Mouse (Mus musculus): ENCODE data around the gene Dnah11. TPM values are rescaled to one million over a fixed set of nuclear protein-coding genes. Genes with fewer than 3 reads are reported as not detected.

The Dnah11 gene
- polyA plus RNA-seq (2016; fragmentation: Nextera tagmentation; extraction: Ambion mirVana): 0.10 and 0.17 TPM in 2 replicates

DNA sequence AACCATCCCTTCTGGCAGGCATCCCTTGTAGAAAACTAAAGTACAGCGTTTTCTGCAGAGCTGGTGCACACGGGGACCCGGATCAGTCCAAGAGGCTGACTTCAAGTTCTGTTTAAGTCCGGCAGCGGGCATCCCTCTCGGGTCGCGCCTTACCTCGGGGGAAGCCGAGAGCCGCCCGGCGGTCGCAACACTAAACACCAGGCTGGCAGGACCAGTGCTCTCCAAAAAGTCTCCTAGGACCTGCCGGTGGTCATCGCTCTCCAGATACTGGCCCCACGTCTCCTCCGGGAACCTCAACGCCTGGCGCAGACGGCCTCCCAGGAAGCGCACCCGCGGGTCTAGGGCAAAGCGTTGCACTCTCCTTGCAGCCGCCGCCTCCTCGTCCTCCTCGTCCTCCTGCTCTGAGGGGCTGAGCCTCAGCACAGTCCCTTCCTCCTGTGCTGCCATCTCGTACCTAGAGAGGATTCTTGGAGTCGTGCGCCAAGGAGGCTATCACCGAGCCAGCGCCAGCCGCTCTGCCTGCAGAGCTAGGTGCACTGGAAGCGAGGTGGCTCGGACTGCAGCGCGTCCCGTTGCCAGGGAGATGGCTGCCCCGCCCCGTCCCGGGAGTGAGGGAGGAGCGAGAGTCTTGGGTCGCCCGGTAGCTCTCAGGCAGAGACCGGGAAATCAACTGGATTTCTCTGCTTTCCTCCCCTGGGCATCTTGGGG lies at the start of gene Dnah11:
TSS of gene Dnah11 (minus strand) at position 658 of the 708 bp plus-strand sequence.
- Histone ChIP-seq H3K4me1 (peaks cover 10% of the 10 kb centered on the region), H3K27ac (replicated peaks) (no peak within 1 kb of the TSS), H3K4me3 (peak within 1 kb of the TSS; percentile 66), H3K36me3 (replicated peaks) (no peaks in the 10 kb centered on the region), H3K9me3 (no peaks in the 10 kb centered on the region), H3K27me3 (replicated peaks; ENCODE audit: low read depth, poor library complexity, severe bottlenecking) (peaks cover 65% of the 10 kb centered on the region)
- peak; percentile 89 for DNase-seq (ENCODE audit: low spot score)
- WGBS: under 1% methylated on average over 47 of the region's 47 CpGs

GRCm38 (mm10) chr12:118221182-118221581 lies 22.3 kb upstream of the Dnah11 start:
- DNase-seq (ENCODE audit: low spot score): no peak
- WGBS: 62% methylated on average over 3 of the region's 3 CpGs
- H3K4me1 ChIP-seq: 0 out of 2 replicates have a peak, but pooled peaks cover 5% of the 10 kb centered on the region
- H3K27me3 ChIP-seq (replicated peaks; ENCODE audit: low read depth, poor library complexity, severe bottlenecking): no peaks in the 10 kb centered on the region
- H3K36me3 ChIP-seq (replicated peaks): no peaks in the 10 kb centered on the region
- no peaks in the 10 kb centered on the region for H3K9me3 ChIP-seq
- H3K27ac ChIP-seq (replicated peaks): no peak overlapping the region
- H3K4me3 ChIP-seq: no peak overlapping the region

GRCm38 (mm10) chr12:118220062-118220461 lies 21.2 kb upstream of the Dnah11 start:
- no peak for DNase-seq (ENCODE audit: low spot score)
- Histone ChIP-seq H3K27ac (replicated peaks) (no peak overlapping the region), H3K4me3 (no peak overlapping the region), H3K4me1 (0 out of 2 replicates have a peak, but pooled peaks cover 5% of the 10 kb centered on the region), H3K36me3 (replicated peaks) (no peaks in the 10 kb centered on the region), H3K27me3 (replicated peaks; ENCODE audit: low read depth, poor library complexity, severe bottlenecking) (no peaks in the 10 kb centered on the region), H3K9me3 (no peaks in the 10 kb centered on the region)

DNA sequence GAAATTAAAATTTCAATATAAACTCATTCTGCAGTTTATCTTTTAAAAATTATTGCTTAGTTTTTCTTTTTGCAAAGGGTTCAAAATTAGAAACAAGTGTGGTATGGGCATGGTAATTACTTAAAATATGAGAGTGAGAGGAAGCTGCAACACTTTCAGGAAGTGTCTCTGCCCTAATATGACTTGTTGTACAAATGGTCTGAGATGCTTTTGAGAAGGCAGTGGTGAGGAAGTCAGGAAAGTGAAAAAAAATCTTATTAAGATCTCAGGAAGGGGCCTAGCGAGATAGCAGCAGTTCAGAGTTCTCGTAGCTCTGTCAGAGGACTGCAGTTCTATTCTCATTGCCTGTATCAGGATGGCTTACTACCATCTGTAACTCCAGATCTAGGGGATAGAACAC lies 13.3 kb upstream of the Dnah11 start:
- H3K27ac ChIP-seq (replicated peaks): no peak overlapping the region
- H3K36me3 ChIP-seq (replicated peaks): no peaks in the 10 kb centered on the region
- 87% methylated on average over 2 of the region's 2 CpGs for WGBS
- DNase-seq (ENCODE audit: low spot score): no peak
- no peaks in the 10 kb centered on the region for H3K4me1 ChIP-seq
- H3K4me3 ChIP-seq: no peak overlapping the region
- H3K9me3 ChIP-seq: no peaks in the 10 kb centered on the region
- H3K27me3 ChIP-seq (replicated peaks; ENCODE audit: low read depth, poor library complexity, severe bottlenecking): no peaks in the 10 kb centered on the region

DNA sequence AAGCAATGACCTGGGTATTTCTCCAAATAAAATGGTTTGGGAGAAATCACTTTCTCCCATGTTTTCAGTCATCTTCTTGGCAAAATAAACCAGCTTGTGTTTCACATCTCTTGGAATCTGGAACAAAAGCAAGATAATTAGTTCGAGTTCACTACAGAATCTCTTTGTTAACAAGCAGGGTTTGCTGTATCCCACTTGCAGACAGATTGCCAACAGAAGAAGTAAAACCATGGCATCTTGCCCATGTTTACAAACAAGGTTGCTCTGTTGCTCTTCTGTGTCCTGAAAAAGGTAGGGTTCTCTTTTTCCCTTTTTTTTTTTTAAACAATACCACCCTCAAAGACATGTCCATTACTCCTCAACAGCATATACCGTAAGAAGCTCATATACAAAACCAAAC lies 2.3 kb downstream of the Dnah11 start:
- H3K9me3 ChIP-seq: no peaks in the 10 kb centered on the region
- H3K36me3 ChIP-seq (replicated peaks): no peaks in the 10 kb centered on the region
- DNase-seq (ENCODE audit: low spot score): no peak
- WGBS: 58% methylated on average over 2 of the region's 2 CpGs
- H3K4me1 ChIP-seq: peaks cover 10% of the 10 kb centered on the region
- peaks cover 79% of the 10 kb centered on the region for H3K27me3 ChIP-seq (replicated peaks; ENCODE audit: low read depth, poor library complexity, severe bottlenecking)
- no peak overlapping the region for H3K27ac ChIP-seq (replicated peaks)
- H3K4me3 ChIP-seq: no peak overlapping the region

GRCm38 (mm10) chr12:118189535-118189934 lies 9.3 kb downstream of the Dnah11 start:
- Histone ChIP-seq H3K36me3 (replicated peaks) (no peaks in the 10 kb centered on the region), H3K9me3 (no peaks in the 10 kb centered on the region), H3K4me1 (peaks cover 27% of the 10 kb centered on the region), H3K27me3 (replicated peaks; ENCODE audit: low read depth, poor library complexity, severe bottlenecking) (peaks cover 78% of the 10 kb centered on the region), H3K4me3 (no peak overlapping the region), H3K27ac (replicated peaks) (no peak overlapping the region)
- DNase-seq (ENCODE audit: low spot score): no peak
- WGBS: 70% methylated on average over 3 of the region's 3 CpGs

DNA sequence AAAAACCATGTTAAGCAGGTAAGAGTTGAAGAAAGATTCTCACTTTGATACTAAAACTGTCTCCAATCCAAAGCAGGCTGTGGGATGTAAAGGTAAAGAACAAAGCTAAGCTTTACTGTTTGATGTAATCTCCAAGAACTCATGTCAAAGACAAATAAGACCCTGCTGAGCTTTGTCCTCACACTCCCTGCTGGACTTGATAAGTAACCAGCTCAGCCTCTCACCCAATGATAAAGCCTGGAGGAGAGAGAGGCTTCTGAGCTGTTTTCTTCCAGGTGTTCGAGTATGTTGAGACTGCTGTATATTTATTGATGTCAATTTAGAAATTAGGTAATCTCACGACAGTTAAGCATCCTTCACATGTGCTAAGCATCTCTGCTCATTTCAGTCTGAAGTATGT lies 11.2 kb downstream of the Dnah11 start:
- Histone ChIP-seq H3K27me3 (replicated peaks; ENCODE audit: low read depth, poor library complexity, severe bottlenecking) (peaks cover 71% of the 10 kb centered on the region), H3K9me3 (no peaks in the 10 kb centered on the region), H3K4me3 (no peak overlapping the region), H3K4me1 (peaks cover 27% of the 10 kb centered on the region), H3K27ac (replicated peaks) (no peak overlapping the region), H3K36me3 (replicated peaks) (no peaks in the 10 kb centered on the region)
- WGBS: 49% methylated on average over 2 of the region's 2 CpGs
- DNase-seq (ENCODE audit: low spot score): no peak

DNA sequence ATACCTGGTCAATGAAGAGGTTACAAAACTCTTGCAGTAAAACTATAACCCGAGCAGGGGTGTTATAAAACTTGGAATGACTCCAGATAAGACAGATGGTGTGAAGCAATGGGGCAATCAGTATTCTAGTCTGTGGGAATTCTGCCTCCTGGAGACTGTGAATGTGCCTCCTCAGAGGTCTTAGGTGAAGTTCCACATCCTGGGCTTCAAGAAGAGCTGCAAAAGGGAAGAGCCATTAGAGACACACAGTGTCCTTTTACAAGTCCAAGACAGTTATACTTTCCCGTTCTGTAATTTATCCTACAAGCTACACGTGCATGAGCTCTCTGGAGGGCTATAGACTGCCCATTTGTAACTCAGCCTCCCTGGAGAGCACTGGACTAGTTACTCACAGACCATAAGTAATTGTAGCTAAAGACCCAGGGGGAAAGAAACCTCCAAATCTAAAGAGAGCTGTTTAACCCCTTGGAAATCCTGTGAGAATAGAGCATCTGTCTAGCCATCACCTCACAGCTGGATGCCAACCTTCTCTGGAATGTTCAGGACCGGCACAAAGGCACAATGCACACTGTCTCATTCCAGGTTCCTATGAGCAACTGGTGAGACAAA lies 11.9 kb downstream of the Dnah11 start:
- Histone ChIP-seq H3K27me3 (replicated peaks; ENCODE audit: low read depth, poor library complexity, severe bottlenecking) (peaks cover 71% of the 10 kb centered on the region), H3K4me3 (no peak overlapping the region)

DNA sequence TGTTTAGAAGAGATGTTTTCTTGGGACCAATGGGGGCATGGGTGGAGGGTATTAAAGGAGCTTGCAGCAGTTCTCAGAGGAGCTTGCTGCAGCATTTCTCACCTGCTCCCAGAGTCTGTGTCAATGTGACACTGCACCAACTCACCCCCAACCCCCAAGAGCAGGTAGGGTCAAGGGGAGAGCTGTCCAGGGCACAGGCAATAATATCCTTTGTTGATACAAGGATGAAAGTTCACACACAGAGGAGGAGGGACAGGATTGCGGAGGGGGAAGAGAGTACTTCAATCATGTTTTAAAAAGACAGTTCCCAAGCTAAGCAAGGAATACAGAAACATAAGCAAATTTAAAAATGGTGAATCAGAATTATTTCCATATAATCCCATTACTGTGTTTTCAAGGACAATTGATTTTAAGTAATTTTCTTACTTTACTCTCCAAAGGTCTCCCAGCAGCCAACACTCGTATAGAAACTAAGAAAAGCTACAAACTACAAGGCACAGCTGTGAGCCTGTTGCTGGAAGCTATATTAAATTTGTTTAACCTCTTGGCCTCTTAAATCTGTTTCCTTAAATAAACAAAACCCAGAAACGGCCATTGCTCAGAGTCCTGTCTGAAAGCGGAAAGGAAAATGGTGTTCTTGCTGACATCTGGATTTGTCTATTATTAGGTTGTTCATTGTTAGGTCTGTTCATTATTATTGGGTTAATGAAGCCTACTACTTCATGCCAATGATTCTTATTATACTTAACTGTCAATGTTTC lies 12.5 kb downstream of the Dnah11 start:
- no peaks in the 10 kb centered on the region for H3K9me3 ChIP-seq
- peaks cover 27% of the 10 kb centered on the region for H3K4me1 ChIP-seq
- H3K27me3 ChIP-seq (replicated peaks; ENCODE audit: low read depth, poor library complexity, severe bottlenecking): peaks cover 75% of the 10 kb centered on the region
- WGBS: 11% methylated on average over 4 of the region's 4 CpGs
- no peaks in the 10 kb centered on the region for H3K36me3 ChIP-seq (replicated peaks)
- no peak overlapping the region for H3K4me3 ChIP-seq
- no peak overlapping the region for H3K27ac ChIP-seq (replicated peaks)
- DNase-seq (ENCODE audit: low spot score): peak; percentile 23

More for the DNA sequence above, 11.9 kb downstream of the Dnah11 start:
- 13% methylated on average over 4 of the region's 4 CpGs for WGBS
- Histone ChIP-seq H3K36me3 (replicated peaks) (no peaks in the 10 kb centered on the region), H3K4me1 (peaks cover 27% of the 10 kb centered on the region), H3K27ac (replicated peaks) (no peak overlapping the region), H3K9me3 (no peaks in the 10 kb centered on the region)
- no peak for DNase-seq (ENCODE audit: low spot score)

DNA sequence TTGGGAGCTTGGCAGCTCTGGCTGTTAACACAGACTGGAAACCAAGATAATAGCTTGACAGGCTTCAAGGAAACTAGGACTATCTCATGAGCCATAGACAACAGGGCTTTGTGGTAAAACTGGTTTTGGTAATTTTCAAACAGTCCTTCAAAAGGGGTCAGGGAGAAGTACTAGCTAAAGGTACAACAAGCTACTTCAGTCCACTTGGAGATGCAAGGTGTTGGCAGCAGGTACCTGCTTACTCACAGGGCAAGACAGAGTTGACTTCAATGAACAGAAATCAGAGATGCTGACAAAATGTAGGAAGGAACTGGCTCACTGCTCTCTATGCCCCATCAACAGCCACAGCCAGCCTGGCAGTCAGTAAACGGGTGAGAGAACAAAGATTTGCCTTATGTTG lies 14.1 kb downstream of the Dnah11 start:
- DNase-seq (ENCODE audit: low spot score): no peak
- H3K27me3 ChIP-seq (replicated peaks; ENCODE audit: low read depth, poor library complexity, severe bottlenecking): peaks cover 69% of the 10 kb centered on the region
- H3K4me1 ChIP-seq: peaks cover 27% of the 10 kb centered on the region

GRCm38 (mm10) chr12:118177756-118178155 lies 21.1 kb downstream of the Dnah11 start:
- no peak overlapping the region for H3K4me3 ChIP-seq
- DNase-seq (ENCODE audit: low spot score): no peak
- peaks cover 3% of the 10 kb centered on the region; the same call in 1 of the 2 replicates for H3K4me1 ChIP-seq
- no peaks in the 10 kb centered on the region for H3K9me3 ChIP-seq
- peaks cover 21% of the 10 kb centered on the region for H3K27me3 ChIP-seq (replicated peaks; ENCODE audit: low read depth, poor library complexity, severe bottlenecking)
- WGBS: 86% methylated on average over 5 of the region's 5 CpGs
- H3K27ac ChIP-seq (replicated peaks): no peak overlapping the region
- no peaks in the 10 kb centered on the region for H3K36me3 ChIP-seq (replicated peaks)

More for the DNA sequence above, 14.1 kb downstream of the Dnah11 start:
- Histone ChIP-seq H3K4me3 (no peak overlapping the region), H3K36me3 (replicated peaks) (no peaks in the 10 kb centered on the region), H3K27ac (replicated peaks) (no peak overlapping the region), H3K9me3 (no peaks in the 10 kb centered on the region)
- 67% methylated on average over 1 of the region's 1 CpGs for WGBS

- H3K4me1 ChIP-seq: no peaks in the 10 kb centered on the region
- H3K27me3 ChIP-seq (replicated peaks; ENCODE audit: low read depth, poor library complexity, severe bottlenecking): no peaks in the 10 kb centered on the region
- peaks cover 9% of the 10 kb centered on the region; the same call in 1 of the 2 replicates for H3K9me3 ChIP-seq
- H3K36me3 ChIP-seq (replicated peaks): no peaks in the 10 kb centered on the region
- no peak overlapping the region for H3K4me3 ChIP-seq
- no peak for DNase-seq (ENCODE audit: low spot score)
- H3K27ac ChIP-seq (replicated peaks): no peak overlapping the region
- 38% methylated on average over 4 of the region's 4 CpGs for WGBS
Measured at GRCm38 (mm10) chr12:118164785-118165184, 34.1 kb downstream of the Dnah11 start.

Data from embryonic facial prominence, embryonic 10.5 days (tissue).